Mouse (Mus musculus) CD4-positive naive resting alpha-beta T cell, adult 57 days (primary cell): Measurements from ENCODE around the gene Xpo6. TPM values are rescaled to one million over a fixed set of nuclear protein-coding genes. Genes with fewer than 3 reads are reported as not detected.

Source experiments
- total RNA-seq: library from RNA; stranded (reverse); gene quantifications from one replicate; pipeline ENCODE4 v1.2.4, GENCODE M21; 2023

Xpo6 gene
- total RNA-seq, result 211 TPM

DNA sequence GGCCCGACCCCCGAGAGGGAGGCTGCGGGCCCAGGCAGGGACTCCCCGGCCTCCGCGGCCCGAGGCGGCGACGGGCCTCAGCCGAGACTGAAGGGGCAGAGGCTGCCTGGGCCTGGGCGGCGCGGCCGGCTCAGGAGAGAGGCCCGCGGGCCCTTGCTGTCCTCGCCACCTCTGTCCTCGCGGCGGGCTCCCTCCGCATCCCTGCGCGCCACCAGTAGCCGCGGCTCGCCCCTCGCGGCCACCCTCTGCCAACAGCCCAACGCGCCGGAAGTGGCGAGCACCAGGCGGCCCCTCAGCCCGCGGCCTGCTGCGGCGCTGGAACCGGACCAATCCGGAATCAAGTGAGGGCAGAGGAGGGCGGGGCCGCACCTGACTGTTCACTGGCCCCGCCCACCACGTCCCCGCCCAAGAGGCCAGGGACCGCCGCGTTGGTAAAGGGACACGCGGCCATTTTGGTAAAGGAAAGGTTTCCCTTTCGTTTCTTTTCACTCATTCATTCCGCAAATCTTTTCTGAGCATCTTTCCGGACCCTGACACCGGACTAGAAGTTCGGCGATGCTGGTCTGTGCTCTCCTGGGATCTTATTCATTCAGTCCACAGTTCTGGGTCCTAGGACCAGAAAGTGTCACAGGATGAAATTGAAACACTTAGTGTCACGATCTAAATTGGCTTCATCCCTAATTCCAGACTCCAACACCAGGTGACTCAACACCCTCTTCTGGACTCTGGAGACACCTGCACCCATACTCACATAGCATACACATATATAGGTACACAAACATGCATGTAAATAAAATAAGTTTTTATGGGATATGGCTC, at the start of gene Xpo6:
Xpo6 (minus strand) TSS at position 324 of the 819 bp plus-strand sequence.

DNA sequence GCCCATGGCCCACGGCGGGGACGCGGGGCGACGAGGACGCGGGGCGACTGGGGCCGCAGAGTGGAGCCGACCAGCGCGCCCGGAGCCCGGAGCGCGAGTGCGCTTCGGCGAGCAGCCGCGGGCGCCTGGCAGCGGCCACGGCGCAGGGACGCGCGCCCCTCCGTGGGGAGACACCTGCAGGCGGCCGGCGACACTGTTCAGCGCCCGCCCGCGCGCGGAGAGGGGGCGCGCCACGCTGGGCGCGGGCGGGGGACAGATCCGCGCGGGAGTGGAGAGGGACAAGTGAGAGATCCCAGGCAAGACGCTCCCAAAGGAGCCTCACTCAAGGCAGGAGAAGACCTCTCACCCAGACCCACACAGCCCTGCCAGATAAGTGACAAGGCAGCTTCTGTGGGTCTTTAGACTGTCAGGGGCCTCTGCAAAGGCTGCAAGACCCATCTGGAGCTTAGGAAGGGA, 118.0 kb downstream of the Xpo6 start, which contains the start of gene Gsg1l:
Gsg1l (minus strand) TSS at position 126 of the 456 bp plus-strand sequence.

Other genes starting within 250 kb of the Xpo6 start
- gene Gsg1l, start 118.1 kb downstream of the Xpo6 start, total RNA-seq, result not detected
- 50.2 TPM for gene Sbk1, start 72.1 kb upstream of the Xpo6 start, total RNA-seq
- gene Lat, start 169.1 kb upstream of the Xpo6 start, total RNA-seq, result 698 TPM
- gene Spns1, start 176.9 kb upstream of the Xpo6 start, total RNA-seq, result 85.7 TPM
- gene Nfatc2ip, start 196.2 kb upstream of the Xpo6 start, total RNA-seq, result 22.7 TPM
- gene Cd19, start 214.4 kb upstream of the Xpo6 start, total RNA-seq, result 42.7 TPM
- gene Rabep2, start 228.3 kb upstream of the Xpo6 start, total RNA-seq, result 35.2 TPM